21 mouse cellular contexts compared by ENCODE assay signal in the genomic region with DNA sequence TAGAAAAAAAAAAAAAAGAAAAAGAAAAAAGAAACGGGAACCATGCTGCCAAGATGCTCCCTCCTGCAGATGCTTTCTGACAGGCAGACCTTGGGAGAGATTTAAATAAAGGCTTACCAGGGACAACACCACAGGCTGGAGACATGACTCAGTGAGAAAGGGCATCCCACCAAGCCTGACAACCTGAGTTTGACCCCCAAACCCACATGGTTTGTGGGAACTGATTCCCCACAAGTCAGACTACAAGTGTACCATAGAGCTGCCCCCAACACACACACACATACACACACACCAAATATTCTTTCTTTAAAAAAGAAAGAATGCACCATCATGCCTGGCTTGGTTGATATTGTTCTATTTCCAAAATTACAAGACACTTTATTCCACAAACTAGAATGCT. TPM values are rescaled to one million over a fixed set of nuclear protein-coding genes. Genes with fewer than 3 reads are reported as not detected.
DNase-seq lines count a peak whose midpoint lies in the region; ATAC-seq lines count a peak whose summit lies in the region.
"Had no signal": no experiment of that assay in that cellular context is flagged by ENCODE, and none has a peak within 500 bp of the region (broad histone marks: within the 10 kb centered on the region; RNA-seq: fewer than 3 reads in every experiment).

No protein-coding gene starts in this region.

- no peaks in the 10 kb centered on the region for H3K27me3 ChIP-seq in midbrain, embryonic 11.5 days (ENCODE audit: control insufficient read depth, insufficient read depth, low read length)
- no peaks in the 10 kb centered on the region for H3K27me3 ChIP-seq in midbrain, embryonic 13.5 days
- H3K27me3 ChIP-seq in limb, embryonic 10.5 days (ENCODE audit: low read depth, poor library complexity, severe bottlenecking): no peaks in the 10 kb centered on the region
- H3K27me3 ChIP-seq: forebrain, embryonic 13.5 days; heart, embryonic 13.5 days; hindbrain, embryonic 12.5 days; hindbrain, embryonic 15.5 days had no signal

- no peak overlapping the region for H3K4me3 ChIP-seq in midbrain, embryonic 11.5 days (ENCODE audit: low read depth, low read length)
- H3K4me3 ChIP-seq in midbrain, embryonic 13.5 days (replicated peaks): no peak overlapping the region
- H3K4me3 ChIP-seq in limb, embryonic 10.5 days: no peak overlapping the region
- H3K4me3 ChIP-seq: forebrain, embryonic 10.5 days; forebrain, embryonic 13.5 days; heart, embryonic 13.5 days; hindbrain, embryonic 12.5 days; hindbrain, embryonic 15.5 days had no signal

- H3K27ac ChIP-seq in midbrain, embryonic 11.5 days (ENCODE audit: low read depth, low read length): no peak overlapping the region
- no peak overlapping the region for H3K27ac ChIP-seq in midbrain, embryonic 13.5 days
- H3K27ac ChIP-seq in limb, embryonic 10.5 days: no peak overlapping the region
- H3K27ac ChIP-seq: forebrain, embryonic 13.5 days; heart, embryonic 13.5 days; hindbrain, embryonic 12.5 days; hindbrain, embryonic 15.5 days had no signal

- no peak overlapping the region for H3K9ac ChIP-seq in midbrain, embryonic 11.5 days (ENCODE audit: low read length)
- H3K9ac ChIP-seq in midbrain, embryonic 13.5 days (replicated peaks): no peak overlapping the region
- H3K9ac ChIP-seq: forebrain, embryonic 13.5 days; heart, embryonic 13.5 days; hindbrain, embryonic 12.5 days; hindbrain, embryonic 15.5 days had no signal

- ATAC-seq in midbrain, embryonic 11.5 days (ENCODE audit: low FRiP score): no peak
- ATAC-seq in midbrain, embryonic 13.5 days: no peak
- ATAC-seq: forebrain, embryonic 13.5 days; forebrain, embryonic 16.5 days; intestine, postnatal 0 days had no signal

- no peaks in the 10 kb centered on the region for H3K36me3 ChIP-seq in midbrain, embryonic 11.5 days (ENCODE audit: control insufficient read depth, insufficient read depth, low read length)
- H3K36me3 ChIP-seq in midbrain, embryonic 13.5 days: no peaks in the 10 kb centered on the region
- H3K36me3 ChIP-seq in limb, embryonic 10.5 days: 0 out of 2 replicates have a peak, but pooled peaks cover under 1% of the 10 kb centered on the region
- H3K36me3 ChIP-seq: G1E; heart, embryonic 13.5 days; hindbrain, embryonic 12.5 days; hindbrain, embryonic 15.5 days had no signal

- peak; percentile 37 to 72 for DNase-seq in adrenal gland, adult (ENCODE audit: inconsistent age in 2 of 2, low spot score in 1 of 2)
- DNase-seq in adrenal gland, postnatal 10 days: no peak
- peak; percentile 37 for DNase-seq in adrenal gland, postnatal 14 days
- DNase-seq in adrenal gland, postnatal 4 days (ENCODE audit: low spot score in 2 of 2): no peak
- peak; percentile 73 for DNase-seq in midbrain, embryonic 11.5 days (ENCODE audit: low spot score, missing footprints)
- no peak for DNase-seq in limb, embryonic 10.5 days (ENCODE audit: low spot score)
- DNase-seq: cerebellum, adult 18-20 months; cerebellum, adult 9-10 months; cerebellum, postnatal 14 days; gastrocnemius, postnatal 10 days; gastrocnemius, postnatal 36 days; heart, postnatal 14 days had no signal

- H3K9me3 ChIP-seq in midbrain, embryonic 11.5 days (ENCODE audit: control insufficient read depth, low read length): no peaks in the 10 kb centered on the region
- no peaks in the 10 kb centered on the region for H3K9me3 ChIP-seq in midbrain, embryonic 13.5 days
- H3K9me3 ChIP-seq in limb, embryonic 10.5 days (replicated peaks): no peaks in the 10 kb centered on the region
- H3K9me3 ChIP-seq: forebrain, embryonic 10.5 days; forebrain, embryonic 13.5 days; heart, embryonic 13.5 days; hindbrain, embryonic 12.5 days; hindbrain, embryonic 15.5 days had no signal

- 36% methylated on average over 1 of the region's 1 CpGs for WGBS in midbrain, embryonic 11.5 days
- WGBS in midbrain, embryonic 13.5 days: 24% methylated on average over 1 of the region's 1 CpGs
- 53% methylated on average over 1 of the region's 1 CpGs for WGBS in limb, embryonic 10.5 days

- no peaks in the 10 kb centered on the region for H3K4me1 ChIP-seq in midbrain, embryonic 11.5 days (ENCODE audit: control insufficient read depth, insufficient read depth, low read length)
- H3K4me1 ChIP-seq in midbrain, embryonic 13.5 days (replicated peaks): no peaks in the 10 kb centered on the region
- H3K4me1 ChIP-seq in limb, embryonic 10.5 days: peaks cover 15% of the 10 kb centered on the region
- H3K4me1 ChIP-seq: forebrain, embryonic 13.5 days; heart, embryonic 13.5 days; hindbrain, embryonic 15.5 days had no signal

- no peak overlapping the region for H3K4me2 ChIP-seq in midbrain, embryonic 11.5 days
- H3K4me2 ChIP-seq in midbrain, embryonic 13.5 days (replicated peaks): no peak overlapping the region
- H3K4me2 ChIP-seq: forebrain, embryonic 13.5 days; heart, embryonic 13.5 days; hindbrain, embryonic 12.5 days; hindbrain, embryonic 15.5 days had no signal

RNA-seq across cellular contexts. Expression of gene Bcat1, which starts 11.9 kb away (rescaled TPM):
- total RNA-seq in adrenal gland, postnatal 10 days (2021): 1 to 10 TPM; 7.5 to 7.6 TPM
- total RNA-seq in adrenal gland, postnatal 14 days (2021): 5.9 and 8.0 TPM in 2 replicates
- total RNA-seq in adrenal gland, postnatal 4 days (2021): 10 to 100 TPM in 1 of 2 experiments, 1 to 10 TPM in 1; 8.9 to 10.4 TPM
- polyA plus RNA-seq in midbrain, embryonic 11.5 days (2014; fragmentation: Nextera tagmentation; extraction: Ambion mirVana): 140 and 150 TPM in 2 replicates
- polyA plus RNA-seq in midbrain, embryonic 13.5 days (2015; fragmentation: Nextera tagmentation; extraction: Ambion mirVana): 109 and 116 TPM in 2 replicates
- 66.0 and 103 TPM in 2 replicates for polyA plus RNA-seq in limb, embryonic 10.5 days (2016; fragmentation: Nextera tagmentation; extraction: Ambion mirVana)
- polyA plus RNA-seq: G1E had no signal

RNA-seq across cellular contexts. Expression of gene Lrmp, which starts 51.3 kb away (rescaled TPM):
- 1 to 10 TPM; 5.8 to 7.4 TPM for total RNA-seq in adrenal gland, postnatal 10 days (2021)
- 5.3 and 15.6 TPM in 2 replicates for total RNA-seq in adrenal gland, postnatal 14 days (2021)
- total RNA-seq in adrenal gland, postnatal 4 days (2021): 1 to 10 TPM; 5.2 to 5.9 TPM
- polyA plus RNA-seq in midbrain, embryonic 11.5 days (2014; fragmentation: Nextera tagmentation; extraction: Ambion mirVana): 1.4 and 1.9 TPM in 2 replicates
- polyA plus RNA-seq in midbrain, embryonic 13.5 days (2015; fragmentation: Nextera tagmentation; extraction: Ambion mirVana): 0.51 and 0.85 TPM in 2 replicates
- polyA plus RNA-seq in limb, embryonic 10.5 days (2016; fragmentation: Nextera tagmentation; extraction: Ambion mirVana): 1.7 and 1.8 TPM in 2 replicates

Comparison
In these comparisons a context has a peak if more than half of its experiments do, and no peak if none do; other contexts are left out.
1. DNase-seq: peak in adrenal gland, adult (2 of 2), adrenal gland, postnatal 14 days (single experiment) and midbrain, embryonic 11.5 days (single experiment); none in adrenal gland, postnatal 10 days (single experiment), adrenal gland, postnatal 4 days (0 of 2) and limb, embryonic 10.5 days (single experiment).